Mouse (Mus musculus) CD4-positive, CD25-positive, alpha-beta regulatory T cell, adult 4 months (primary cell): Measurements from ENCODE around the gene Mrps15. TPM values are rescaled to one million over a fixed set of nuclear protein-coding genes. Genes with fewer than 3 reads are reported as not detected.

ENCODE experiments used
- polyA plus RNA-seq, 2 experiments: library from polyadenylated mRNA; unstranded; fragments of 100-300 nt; shearing (Covaris generic); gene quantifications; one replicate each; pipeline ENCODE4 v1.2.1; 2017

Gene Mrps15
- polyA plus RNA-seq, 2 experiments from 2014 or later = 49.0 to 58.9 TPM

Other genes with a start within 250 kb of the Mrps15 start
- not detected for gene Csf3r, start 22.4 kb upstream of the Mrps15 start, polyA plus RNA-seq
- gene Oscp1, start 11.6 kb downstream of the Mrps15 start, polyA plus RNA-seq = under 1 TPM in 1 of 2 experiments, not detected in 1; 0.70 TPM
- 10 to 100 TPM; 68.6 to 76.0 TPM for gene Lsm10, start 49.7 kb downstream of the Mrps15 start, polyA plus RNA-seq
- 10 to 100 TPM; 11.4 to 23.2 TPM for gene Stk40, start 57.0 kb downstream of the Mrps15 start, polyA plus RNA-seq
- gene Eva1b, start 100.8 kb downstream of the Mrps15 start, polyA plus RNA-seq = 10 to 100 TPM; 10.5 to 12.7 TPM
- 1 to 10 TPM in 1 of 2 experiments, under 1 TPM in 1; 0.56 to 1.2 TPM for gene Sh3d21, start 116.6 kb downstream of the Mrps15 start, polyA plus RNA-seq
- gene Thrap3, start 155.8 kb downstream of the Mrps15 start, polyA plus RNA-seq = 100 to 1,000 TPM; 222 to 330 TPM
- gene Map7d1, start 209.4 kb downstream of the Mrps15 start, polyA plus RNA-seq = 1 to 10 TPM; 2.0 to 6.3 TPM
- 100 to 1,000 TPM in 1 of 2 experiments, 10 to 100 TPM in 1; 64.4 to 121 TPM for gene Trappc3, start 215.4 kb downstream of the Mrps15 start, polyA plus RNA-seq
- gene Col8a2, start 239.9 kb downstream of the Mrps15 start, polyA plus RNA-seq = not detected